Mouse (Mus musculus): ENCODE data around the gene Asb18.

DNA sequence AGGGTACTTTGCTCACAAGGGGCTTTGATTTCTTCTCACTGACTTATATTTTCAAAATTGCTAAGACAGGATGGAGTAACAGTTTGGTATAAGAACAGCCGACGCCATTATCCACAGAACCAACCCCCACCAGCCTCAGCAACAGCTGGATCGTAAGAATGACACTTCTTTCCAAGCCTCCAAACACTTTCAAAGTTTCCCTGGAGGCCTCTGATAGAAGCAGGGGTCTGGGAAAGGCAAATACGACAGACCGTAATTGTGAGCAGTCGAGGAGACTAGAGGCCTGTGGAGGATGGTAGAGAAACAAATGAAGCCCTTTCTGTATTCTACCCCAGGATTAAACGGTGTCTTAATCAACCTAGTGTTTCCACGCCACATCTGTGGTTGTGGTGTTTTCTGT lies 42.6 kb downstream of the Asb18 start:
- no peak for TF ChIP-seq CTCF (IDR thresholded peaks at IDR 0.05; ENCODE audit: low read depth)
- no peak for TF ChIP-seq EP300 (IDR thresholded peaks at IDR 0.05; ENCODE audit: low read depth)

Data from liver, postnatal 0 days (tissue).